Mouse (Mus musculus): ENCODE data around the gene Vmn2r92.

- TF ChIP-seq POLR2A (IDR thresholded peaks at IDR 0.05; ENCODE audit: insufficient read depth, low read length), result no peak
- no peak for TF ChIP-seq EP300 (IDR thresholded peaks at IDR 0.05; ENCODE audit: insufficient read depth, low read depth, low read length)
- TF ChIP-seq CTCF (IDR thresholded peaks at IDR 0.05; ENCODE audit: low read depth, low read length), result no peak
Observed at GRCm38 (mm10) chr17:18221300-18221699, 69.6 kb downstream of the Vmn2r92 start.

Data from ES-Bruce4 (cell line).